Mouse (Mus musculus): ENCODE data around the gene Tmem138.

Tmem138 gene

GRCm38 (mm10) chr19:10576690-10577561 is at the start of gene Tmem138, which contains the start of gene Cyb561a3:
Gene Tmem138 (minus strand): TSS chr19:10577362.
Gene Cyb561a3 (plus strand): TSS chr19:10577172.
- in situ Hi-C loops (cut with MboI; ENCODE audit: low sequenced_read_pairs): no loop called here

- in situ Hi-C loops (cut with MboI; ENCODE audit: low sequenced_read_pairs): no loop called here
Observed at GRCm38 (mm10) chr19:10608573-10609240, 31.5 kb upstream of the Tmem138 start.

- in situ Hi-C loops (cut with MboI; ENCODE audit: low sequenced_read_pairs): no loop called here
Observed at GRCm38 (mm10) chr19:10605901-10606622, 28.9 kb upstream of the Tmem138 start.

- in situ Hi-C loops (cut with MboI; ENCODE audit: low sequenced_read_pairs): no loop called here
Observed at GRCm38 (mm10) chr19:10605293-10605900, 28.2 kb upstream of the Tmem138 start, which contains the start of the genes Ddb1 and Tkfc. Gene Ddb1 (plus strand): TSS chr19:10605327. Gene Tkfc (minus strand): TSS chr19:10605654.

GRCm38 (mm10) chr19:10604534-10604933 is 27.4 kb upstream of the Tmem138 start:
- in situ Hi-C loops (cut with MboI; ENCODE audit: low sequenced_read_pairs): no loop called here

- in situ Hi-C loops (cut with MboI; ENCODE audit: low sequenced_read_pairs): no loop called here
Observed at GRCm38 (mm10) chr19:10603660-10604523, 26.7 kb upstream of the Tmem138 start.

- in situ Hi-C loops (cut with MboI; ENCODE audit: low sequenced_read_pairs): no loop called here
Observed at GRCm38 (mm10) chr19:10602787-10603186, 25.6 kb upstream of the Tmem138 start.

- in situ Hi-C loops (cut with MboI; ENCODE audit: low sequenced_read_pairs): no loop called here
Observed at GRCm38 (mm10) chr19:10602247-10602769, 25.1 kb upstream of the Tmem138 start.

- in situ Hi-C loops (cut with MboI; ENCODE audit: low sequenced_read_pairs): no loop called here
Observed at GRCm38 (mm10) chr19:10599648-10600047, 22.5 kb upstream of the Tmem138 start.

- in situ Hi-C loops (cut with MboI; ENCODE audit: low sequenced_read_pairs): no loop called here
Observed at GRCm38 (mm10) chr19:10598188-10598587, 21.0 kb upstream of the Tmem138 start.

- in situ Hi-C loops (cut with MboI; ENCODE audit: low sequenced_read_pairs): no loop called here
Observed at GRCm38 (mm10) chr19:10591659-10592377, 14.7 kb upstream of the Tmem138 start.

GRCm38 (mm10) chr19:10590301-10590700 is 13.1 kb upstream of the Tmem138 start:
- in situ Hi-C loops (cut with MboI; ENCODE audit: low sequenced_read_pairs): no loop called here

- in situ Hi-C loops (cut with MboI; ENCODE audit: low sequenced_read_pairs): no loop called here
Observed at GRCm38 (mm10) chr19:10589127-10589857, 12.1 kb upstream of the Tmem138 start.

- in situ Hi-C loops (cut with MboI; ENCODE audit: low sequenced_read_pairs): no loop called here
Observed at GRCm38 (mm10) chr19:10587231-10587630, 10.1 kb upstream of the Tmem138 start.

- in situ Hi-C loops (cut with MboI; ENCODE audit: low sequenced_read_pairs): no loop called here
Observed at GRCm38 (mm10) chr19:10585112-10585511, 8.0 kb upstream of the Tmem138 start.

GRCm38 (mm10) chr19:10583550-10584146 is 6.5 kb upstream of the Tmem138 start:
- in situ Hi-C loops (cut with MboI; ENCODE audit: low sequenced_read_pairs): no loop called here

- in situ Hi-C loops (cut with MboI; ENCODE audit: low sequenced_read_pairs): no loop called here
Observed at GRCm38 (mm10) chr19:10581984-10582383, 4.8 kb upstream of the Tmem138 start.

- in situ Hi-C loops (cut with MboI; ENCODE audit: low sequenced_read_pairs): no loop called here
Observed at GRCm38 (mm10) chr19:10580761-10581160, 3.6 kb upstream of the Tmem138 start.

Measured in CH12F3 (cell line).